Mouse (Mus musculus): ENCODE results near the gene Evc.

Gene Evc

DNA sequence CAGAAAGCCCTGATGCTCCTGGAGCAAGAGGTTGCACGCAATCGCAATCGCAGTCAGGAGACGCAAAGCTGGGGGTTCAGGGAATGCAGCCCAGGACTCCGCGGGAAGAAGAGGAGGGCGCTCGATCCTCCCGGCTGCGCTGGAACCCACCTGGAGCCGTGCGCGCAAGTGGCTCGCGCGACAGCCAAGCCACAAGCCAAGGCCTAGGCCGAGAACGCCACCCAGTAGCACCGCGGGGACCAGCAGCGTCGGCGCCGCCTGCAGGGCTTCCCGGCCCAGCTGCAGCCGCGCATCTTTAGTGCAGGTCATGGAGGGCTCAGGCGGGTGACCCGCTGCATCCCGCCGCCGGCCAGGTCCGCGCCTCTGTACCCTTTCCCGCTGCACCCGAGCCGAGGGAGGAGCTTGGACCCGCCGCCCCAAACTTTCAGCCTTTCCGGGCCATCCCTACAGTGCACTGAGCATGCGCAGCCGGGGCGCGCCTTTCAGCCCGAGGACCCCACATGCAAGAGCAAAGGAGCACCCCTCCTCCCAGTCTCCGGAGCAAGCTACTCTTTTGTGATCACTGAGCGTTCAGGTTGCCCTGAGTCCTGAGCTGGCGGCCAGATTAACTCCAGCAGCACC, at the start of gene Evc:
Gene Evc (minus strand): TSS at position 410 of the 621 bp plus-strand sequence.
- peak; percentile 23 for DNase-seq (ENCODE audit: low spot score)

DNA sequence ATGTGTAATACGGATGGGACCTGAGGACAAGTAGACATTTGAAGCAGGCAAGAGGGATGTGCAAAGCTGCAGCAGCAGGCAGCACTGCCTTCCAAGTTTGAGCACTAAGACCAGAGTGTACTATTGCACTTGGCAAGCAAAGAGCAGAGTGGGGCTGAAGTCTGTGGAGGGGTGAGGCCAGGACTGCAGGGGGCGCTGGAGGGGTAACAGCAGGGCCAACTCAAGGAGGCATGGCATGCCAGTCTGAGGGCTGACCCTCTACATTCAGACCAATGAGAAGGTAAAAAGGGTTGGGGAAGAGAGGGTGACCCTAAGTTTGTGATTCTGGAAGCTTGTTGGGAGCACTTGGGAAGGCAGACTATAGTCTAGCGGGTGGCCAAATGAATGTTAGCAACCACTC, 46.9 kb upstream of the Evc start:
- no peak for DNase-seq (ENCODE audit: low spot score)

DNA sequence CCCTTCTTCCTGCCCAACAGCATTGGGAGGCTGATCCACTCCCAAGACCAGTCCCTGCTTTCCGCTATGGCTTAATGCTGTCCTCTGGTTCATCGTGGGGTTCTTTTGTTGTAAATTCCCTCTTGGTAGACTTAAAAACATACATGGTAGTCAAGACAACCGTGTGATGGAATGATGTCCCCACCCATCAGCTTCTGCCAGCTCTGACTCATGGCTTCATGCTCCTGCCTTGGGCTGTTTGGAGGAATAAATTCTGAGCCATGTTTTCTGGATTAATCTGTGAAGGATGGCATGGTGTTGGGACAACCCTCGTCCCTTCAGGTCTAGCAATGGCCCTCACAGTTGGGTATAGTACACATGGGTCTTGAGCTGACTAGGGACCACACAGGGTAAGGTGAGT, 43.9 kb upstream of the Evc start:
- DNase-seq (ENCODE audit: low spot score), result no peak

DNA sequence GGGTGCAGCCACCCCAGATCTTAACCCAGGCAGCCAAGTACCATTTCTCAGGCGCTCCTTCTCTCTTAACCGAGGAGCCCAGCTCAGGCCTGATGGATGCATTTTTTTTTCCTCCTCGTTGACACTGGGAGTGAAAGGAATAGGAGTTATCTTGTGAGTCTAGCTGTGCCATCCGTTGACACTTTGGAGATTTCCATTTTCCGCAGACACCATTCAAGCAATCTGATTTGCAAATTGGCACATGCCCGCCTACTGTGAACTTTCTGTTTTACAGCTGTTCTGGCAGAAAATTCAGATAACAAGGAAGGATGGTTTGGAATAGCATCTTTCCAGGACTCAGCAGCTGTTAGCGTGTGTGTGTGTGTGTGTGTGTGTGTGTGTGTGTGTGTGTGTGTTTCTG, 40.7 kb upstream of the Evc start:
- DNase-seq (ENCODE audit: low spot score), result no peak

DNA sequence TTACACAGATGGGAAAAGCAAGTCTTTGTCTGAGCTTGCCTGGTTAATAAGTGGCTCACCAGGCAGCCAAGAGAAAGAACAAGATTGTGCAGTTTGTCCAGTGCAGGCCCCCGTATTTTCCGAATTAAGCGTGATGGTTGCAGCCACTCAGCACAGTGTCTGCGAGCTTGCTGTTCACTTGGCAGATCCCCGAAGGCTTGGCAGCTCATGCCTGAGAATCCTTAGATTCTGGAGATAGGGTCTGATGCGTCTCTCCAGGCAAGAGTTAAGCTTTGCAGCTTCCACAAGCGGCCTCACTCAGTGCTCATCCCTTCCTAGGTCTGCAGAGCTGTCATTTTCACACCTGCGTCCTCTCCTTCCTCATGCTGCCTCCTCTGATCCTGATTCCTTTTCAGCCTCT, 32.1 kb upstream of the Evc start:
- DNase-seq (ENCODE audit: low spot score), result no peak

DNA sequence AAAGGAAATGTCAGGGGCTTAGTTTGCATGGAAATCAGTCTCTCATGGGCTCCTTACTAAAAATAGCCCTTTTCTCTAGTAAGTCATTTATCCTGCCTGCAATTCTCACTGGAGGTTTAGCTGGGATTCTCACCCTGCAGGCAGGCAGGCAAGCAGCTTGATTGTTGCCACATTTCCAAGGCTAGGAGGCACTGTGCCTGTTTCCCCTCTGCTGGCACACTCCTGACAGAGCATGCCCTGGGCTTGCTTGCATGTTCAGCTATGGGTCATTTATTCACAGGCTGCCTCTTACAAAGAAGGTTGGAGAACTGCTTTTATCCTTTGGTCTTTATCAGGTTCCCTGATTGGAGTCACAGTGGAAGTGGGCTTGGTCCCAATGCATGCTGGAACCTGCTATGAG, 29.1 kb upstream of the Evc start:
- no peak for DNase-seq (ENCODE audit: low spot score)

DNA sequence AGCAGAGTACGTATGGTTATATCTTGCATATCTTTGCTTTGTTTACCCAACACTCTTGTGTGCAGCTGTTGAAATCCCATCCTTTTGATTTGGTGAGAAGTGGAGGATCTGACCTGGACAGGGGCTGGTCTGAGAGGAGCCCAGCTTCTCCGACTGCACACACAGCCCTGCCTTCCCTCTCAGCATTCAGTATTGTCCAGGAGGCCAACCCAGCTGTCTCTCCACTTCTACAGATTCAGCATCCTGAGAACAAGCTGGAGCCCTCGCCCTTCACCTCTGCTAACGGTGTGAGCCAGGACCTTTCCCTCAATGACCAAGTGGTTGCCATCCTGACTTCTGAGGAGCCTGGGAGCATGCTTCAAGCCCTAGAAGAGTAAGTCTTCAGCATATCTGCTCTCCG, 26.6 kb upstream of the Evc start:
- DNase-seq (ENCODE audit: low spot score), result no peak

DNA sequence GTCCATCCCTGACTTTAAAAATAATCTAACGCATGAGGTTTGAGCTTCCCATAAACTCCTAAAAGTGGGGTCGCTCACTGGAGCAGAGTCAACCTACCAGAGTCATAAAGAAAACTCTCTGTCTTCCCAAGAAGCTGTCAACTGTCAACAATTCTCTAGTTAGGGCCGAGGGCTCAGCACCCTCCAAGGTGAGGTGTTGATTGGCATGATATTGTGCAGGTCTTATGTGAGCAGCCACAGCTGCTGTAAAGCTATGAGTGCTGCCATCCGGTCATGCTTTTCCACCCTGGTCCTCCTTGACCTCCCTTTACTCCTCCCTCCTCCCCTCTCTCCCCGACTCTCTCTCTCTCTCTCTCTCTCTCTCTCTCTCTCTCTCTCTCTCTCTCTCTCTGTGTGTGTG, 25.9 kb upstream of the Evc start:
- DNase-seq (ENCODE audit: low spot score), result no peak

DNA sequence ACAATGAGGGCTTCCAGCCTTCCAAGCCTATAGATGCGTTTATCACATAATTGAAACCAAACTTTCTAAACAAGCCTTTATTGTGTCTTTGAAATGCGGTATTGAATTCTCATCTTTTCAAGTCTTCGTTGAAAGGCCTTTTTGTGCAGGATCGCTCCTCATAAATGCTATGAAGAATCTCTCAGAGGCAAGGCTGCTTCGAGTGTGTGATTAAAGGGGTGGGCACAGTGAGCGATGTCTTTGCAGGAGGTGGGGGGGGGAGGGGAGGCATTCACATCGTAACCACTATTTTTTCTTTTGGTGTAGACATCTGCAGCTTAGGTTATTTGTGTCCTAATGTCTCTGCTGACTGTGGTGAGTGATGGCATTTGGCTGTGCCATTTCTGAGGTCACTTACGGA, 19.3 kb upstream of the Evc start:
- no peak for DNase-seq (ENCODE audit: low spot score)

DNA sequence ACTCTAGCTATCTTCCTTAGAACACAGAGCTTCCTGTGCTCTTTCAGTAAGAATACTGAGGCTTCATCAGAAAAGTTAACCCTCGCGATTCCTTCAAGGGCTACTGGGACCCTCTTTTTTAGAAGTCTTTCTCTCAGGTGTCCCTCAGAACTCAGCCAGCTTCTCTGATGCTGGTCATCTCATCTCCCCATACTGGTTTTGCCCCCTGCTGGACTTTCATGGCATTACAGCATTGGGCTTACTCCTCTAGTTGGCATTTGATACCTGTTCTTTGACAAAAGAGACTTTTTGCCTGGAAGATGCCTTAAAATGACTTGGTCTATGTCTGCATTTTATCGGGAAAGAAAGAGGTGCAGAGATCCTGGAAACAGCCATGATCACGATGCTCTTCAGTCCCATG, 17.7 kb upstream of the Evc start:
- DNase-seq (ENCODE audit: low spot score), result peak; percentile 62

DNA sequence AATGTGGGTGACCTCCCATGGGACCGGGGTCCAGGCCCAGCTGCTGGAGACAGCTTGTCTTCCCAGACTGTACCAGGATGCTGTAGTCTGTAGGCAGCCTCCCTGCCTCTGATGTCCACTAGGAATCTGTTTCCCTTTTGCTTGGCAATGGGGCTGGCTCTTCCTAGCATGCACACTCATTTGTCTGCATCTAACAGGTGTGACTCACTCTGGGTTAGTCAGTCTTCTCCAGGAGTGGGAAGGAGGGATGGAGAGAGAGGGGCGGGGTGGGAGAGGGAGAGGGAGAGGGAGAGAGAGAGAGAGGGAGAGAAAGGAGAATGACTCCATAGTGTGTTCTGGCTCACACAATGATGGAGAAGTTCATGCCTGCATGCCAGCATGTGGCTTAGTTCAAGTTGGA, 15.1 kb upstream of the Evc start:
- no peak for DNase-seq (ENCODE audit: low spot score)

DNA sequence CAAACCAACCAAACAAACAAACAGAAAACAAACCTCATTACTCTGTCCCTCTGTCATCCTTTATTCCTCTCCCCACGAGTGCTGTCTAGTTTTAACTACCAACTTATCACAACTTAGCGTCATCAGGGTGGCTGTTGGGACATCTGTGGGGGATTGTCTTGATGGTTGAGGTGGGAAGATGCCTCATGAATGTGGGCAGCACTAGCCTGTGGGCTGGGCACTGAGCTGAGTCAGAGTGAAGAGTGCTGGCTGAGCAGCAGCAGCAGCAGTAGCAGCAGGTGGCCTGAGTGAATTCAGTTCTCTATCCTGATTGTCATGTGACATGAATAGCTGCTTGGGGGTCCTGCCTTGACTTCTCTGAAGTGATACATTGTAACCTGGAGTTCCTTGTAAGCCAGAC, 7.3 kb upstream of the Evc start:
- DNase-seq (ENCODE audit: low spot score), result no peak

DNA sequence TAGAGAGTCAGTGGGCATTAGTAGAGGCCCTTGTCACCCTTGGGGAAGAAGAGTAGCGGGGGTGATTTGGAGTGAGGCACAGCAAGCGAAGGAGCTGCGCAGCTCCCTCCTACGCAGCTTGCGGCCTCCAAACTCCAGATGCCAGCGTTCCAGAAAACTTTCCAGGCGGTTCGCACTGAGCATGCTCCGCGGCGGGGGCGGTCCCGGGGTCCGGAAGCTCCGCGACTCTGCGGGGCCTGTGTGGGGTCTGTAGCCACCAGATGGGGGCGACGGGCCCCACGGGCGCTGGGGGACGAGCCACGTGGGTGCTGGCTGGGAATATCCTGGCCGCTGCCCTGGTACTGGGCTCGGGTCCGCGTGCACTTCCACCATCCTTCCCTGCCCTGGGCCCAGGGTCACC, 1.6 kb upstream of the Evc start, which contains the start of gene Evc2:
Gene Evc2 (plus strand): TSS at position 212 of the 400 bp plus-strand sequence.
- DNase-seq (ENCODE audit: low spot score), result peak; percentile 67

DNA sequence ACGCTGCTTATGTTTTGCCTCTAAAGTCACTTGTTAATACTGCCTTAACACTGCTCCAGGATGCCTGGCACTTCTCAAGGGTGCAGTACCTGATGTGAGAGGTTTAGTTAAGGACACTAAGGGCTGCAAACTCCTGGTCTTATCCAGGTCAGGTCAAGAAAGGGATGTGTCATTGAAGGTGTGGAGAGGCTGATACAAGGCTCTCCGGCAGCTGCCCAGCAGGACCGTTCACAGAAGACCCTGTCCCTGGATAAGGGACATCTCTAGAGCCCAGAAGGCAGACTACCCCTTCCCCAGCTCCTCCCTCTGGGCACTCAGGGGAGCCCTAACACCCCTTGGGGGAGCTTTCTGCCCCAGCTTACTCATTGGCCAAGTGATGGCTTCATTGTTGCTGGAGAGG, 1.0 kb upstream of the Evc start:
- no peak for DNase-seq (ENCODE audit: low spot score)

DNA sequence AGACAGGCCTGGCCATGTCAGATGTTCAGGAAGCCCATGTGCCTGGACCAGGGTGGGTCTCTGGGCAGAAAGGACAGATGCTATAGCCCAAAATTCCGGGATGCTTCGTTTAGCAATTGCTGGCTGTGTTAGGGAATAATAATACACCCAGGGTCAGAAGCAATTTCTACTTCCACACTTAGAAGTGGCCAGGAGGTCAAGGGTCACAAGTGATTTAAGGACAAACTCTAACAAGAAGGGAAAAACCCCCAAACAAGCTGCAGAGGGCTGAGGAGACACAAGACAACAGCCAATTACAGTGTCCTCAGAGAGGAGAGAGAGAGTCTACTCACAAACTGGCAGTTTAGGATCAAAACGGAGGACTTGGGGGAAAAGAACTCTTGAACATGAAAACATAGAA, 1.6 kb downstream of the Evc start:
- no peak for DNase-seq (ENCODE audit: low spot score)

DNA sequence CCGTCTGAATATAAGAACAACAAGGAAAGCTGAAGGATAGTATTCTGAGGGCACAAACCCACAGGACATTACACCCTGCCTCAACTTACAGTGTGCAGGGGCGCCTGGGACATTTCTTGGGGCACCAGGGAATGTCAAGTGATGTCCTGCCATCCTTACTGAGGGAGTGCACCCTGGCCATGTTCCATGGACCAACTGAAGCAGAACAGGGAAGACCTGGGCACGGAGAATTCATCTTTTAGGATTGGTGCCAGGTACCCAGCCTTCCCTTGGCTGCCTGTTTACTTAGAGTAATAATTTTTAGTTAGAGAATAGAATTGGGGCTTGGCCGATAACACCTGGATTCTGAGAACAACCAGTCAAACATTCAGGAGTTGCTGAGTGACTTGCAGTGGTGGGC, 4.6 kb downstream of the Evc start:
- no peak for DNase-seq (ENCODE audit: low spot score)

DNA sequence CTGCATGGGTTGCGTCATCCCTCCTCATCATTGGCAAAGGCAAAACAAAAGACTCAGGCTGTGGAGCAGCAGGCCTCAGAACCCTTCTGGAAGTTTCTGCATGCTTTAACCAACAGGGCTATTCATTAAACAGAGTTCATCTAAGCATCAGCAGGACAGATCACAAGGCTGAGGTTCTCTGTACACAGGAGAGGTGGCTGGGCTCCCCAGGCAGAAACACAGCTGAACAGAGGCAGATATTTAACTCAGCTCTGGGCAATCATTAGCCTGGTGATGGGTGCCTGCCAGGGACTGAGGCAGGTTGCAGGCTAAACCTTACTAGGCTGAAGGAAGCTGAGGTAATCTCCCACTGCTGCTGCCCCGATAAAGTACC, 5.6 kb downstream of the Evc start:
- DNase-seq (ENCODE audit: low spot score), result no peak

DNA sequence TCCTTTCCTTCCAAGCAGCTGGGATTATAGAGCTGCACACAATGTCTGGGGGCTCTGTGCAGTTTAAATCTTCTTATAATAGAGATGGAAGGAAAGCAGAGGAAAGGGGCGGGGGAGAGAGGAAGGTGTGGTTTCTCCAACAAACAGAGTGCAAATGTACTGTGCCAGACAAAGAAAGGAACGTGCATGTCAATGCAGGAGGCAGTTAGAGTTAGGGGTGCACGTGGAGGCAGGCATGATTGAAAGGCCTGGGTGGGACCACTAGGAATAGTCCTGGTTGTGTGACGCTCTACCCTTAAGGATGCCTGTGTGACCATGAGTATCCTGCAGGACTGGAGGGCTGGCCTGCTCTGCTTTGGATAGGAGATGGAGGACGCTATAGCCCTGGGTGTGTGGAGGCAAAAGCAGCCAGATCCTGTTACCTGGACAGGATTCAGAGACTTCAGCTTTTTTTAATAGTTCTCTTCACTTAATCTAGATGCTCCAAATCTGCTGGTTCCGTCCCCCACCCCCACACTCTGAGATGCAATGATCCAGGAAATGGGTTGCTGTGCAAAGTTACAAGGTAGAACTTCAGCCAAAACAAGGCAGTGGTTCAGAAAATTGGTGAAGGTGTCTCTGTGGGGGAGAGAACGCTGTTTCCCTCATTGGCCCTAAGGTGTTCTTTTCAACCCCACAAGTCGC, 6.1 kb downstream of the Evc start:
- no peak for DNase-seq (ENCODE audit: low spot score)

DNA sequence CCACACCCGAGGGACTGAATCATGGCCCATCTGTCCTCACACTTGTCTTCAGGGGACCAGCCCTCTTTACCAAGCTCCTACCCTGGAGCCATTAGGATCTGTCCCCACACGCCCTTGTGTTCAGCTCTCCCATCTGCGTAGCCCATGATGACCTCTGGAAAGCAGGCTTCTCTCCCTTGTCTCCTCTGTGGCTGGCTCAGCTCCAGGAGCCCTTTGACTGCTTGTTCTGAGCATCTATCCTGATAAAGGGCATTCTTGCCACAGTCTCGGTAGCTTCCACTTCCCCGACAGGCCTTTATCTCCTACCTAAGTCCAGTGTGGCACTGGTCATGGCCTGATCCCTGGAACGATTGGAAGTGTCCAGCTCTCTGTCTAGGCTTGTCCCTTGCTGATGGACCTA, 10.0 kb downstream of the Evc start:
- DNase-seq (ENCODE audit: low spot score), result no peak

DNA sequence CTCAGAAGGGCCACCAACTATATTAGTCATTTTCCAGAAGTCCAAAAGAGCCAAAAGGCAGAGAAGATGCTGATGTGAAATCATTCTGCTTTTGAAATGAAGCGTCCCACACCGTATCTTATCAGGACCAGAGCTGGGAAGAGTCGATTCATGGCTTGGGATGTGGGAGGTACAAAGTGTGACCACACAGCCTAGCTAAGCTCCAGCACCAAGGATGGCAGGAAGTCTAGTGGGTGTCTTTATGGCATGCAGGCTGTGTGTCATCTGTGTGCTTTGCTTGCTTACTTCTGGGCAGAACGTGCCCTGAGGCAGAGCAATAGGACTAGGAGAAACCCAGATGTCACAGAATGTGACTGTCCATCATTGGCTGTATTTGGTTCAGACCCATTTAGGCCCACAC, 15.9 kb downstream of the Evc start:
- no peak for DNase-seq (ENCODE audit: low spot score)

DNA sequence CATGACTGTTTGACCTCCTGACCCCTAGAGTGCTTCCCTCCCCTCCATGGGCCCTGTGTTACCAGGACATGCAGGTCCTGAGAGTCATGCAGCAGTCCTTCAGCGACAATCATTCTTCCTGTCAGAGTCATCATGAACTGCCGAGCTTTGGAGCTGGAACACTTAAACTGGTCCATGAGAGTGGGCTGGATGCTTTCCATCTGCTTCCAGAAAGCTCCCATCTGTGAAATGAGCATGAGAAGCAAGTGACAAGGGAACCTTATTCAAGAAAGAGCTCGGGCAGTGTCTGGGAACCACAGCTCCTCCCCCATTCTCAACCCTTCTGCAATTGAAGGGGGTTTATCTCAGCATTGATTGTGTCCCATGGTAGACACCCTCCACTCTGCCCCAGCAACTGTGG, 16.5 kb downstream of the Evc start:
- peak; percentile 48 for DNase-seq (ENCODE audit: low spot score)

DNA sequence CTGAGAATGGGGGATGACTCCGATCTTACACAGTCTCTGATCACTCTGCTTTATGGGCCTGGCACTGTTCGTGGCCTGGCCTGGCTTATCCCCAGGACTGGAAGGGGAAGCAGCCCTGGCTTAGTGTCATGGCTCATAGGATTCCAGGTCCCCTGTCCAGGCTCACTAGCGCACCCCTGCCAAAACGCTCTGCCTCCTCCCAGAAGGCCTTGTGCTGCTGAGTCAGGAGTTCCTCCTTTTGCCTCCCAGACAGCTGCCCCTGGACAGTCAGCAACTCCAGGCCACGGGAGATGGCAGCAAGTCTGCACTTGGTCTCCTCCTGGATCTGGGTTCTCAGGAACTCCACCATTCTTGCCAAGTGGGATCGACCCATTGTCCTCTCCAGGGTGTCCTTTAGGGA, 18.0 kb downstream of the Evc start:
- no peak for DNase-seq (ENCODE audit: low spot score)

DNA sequence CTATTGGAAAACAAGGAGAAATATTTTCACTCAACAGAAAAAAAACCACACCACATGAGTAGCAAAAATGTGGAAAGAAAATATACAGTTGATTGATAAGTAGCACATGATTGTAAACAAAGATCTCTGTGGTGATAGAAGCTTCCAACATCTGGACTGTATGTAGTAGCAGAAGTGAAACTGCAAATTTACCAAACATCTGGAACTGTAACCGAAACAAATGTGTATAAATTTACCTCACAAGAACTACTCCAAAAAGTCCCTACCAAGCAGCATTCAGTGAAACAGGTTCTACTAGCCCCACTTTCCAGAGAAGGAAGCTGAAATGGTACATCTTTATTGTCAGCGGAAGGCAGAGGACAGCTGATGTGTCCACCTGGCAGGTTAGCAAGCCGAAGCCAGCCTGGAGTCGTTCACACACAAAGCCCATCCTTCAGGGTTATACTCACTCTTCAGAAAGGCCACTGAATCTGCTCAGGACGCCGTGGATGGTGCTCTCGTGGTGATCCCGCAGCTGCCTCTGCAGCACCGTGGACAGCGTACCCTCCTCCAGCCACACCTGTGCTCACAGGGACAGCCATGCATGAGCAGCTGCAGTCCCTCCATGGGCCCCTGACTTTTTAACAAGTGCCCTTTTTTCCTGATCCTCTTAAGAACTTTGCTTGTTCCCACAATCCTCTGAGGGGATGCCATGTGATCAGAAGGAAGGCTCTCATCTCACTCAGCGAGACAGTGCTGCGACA, 23.5 kb downstream of the Evc start:
- no peak for DNase-seq (ENCODE audit: low spot score)

DNA sequence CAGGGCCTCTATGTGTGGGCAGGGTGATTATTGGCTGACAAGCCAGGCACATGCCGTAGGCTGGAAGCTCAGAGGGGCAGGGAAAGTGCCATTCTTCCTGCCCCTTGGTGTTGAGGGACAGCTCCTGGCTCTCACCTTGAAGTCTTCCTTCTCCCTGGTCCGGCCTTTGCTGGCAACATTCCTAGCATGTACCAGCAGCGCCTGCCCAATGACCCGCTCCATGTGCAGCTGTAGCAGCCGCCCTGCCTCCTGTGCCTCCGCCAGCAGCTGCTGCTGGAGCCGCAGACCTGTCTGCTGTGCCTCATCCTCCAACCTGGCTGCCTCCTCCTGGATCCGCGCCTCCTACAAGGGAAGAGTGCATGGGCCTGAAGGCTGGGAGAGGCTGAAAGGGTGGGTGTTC, 26.7 kb downstream of the Evc start:
- no peak for DNase-seq (ENCODE audit: low spot score)
